Mouse (Mus musculus) G1E-ER4 (cell line): ENCODE measurements around the gene Fig4. TPM values are rescaled to one million over a fixed set of nuclear protein-coding genes. Genes with fewer than 3 reads are reported as not detected.

Source experiments
- GATA1 ChIP-seq: IDR thresholded peaks from one replicate; pipeline ENCODE4 v1.8.0; 2012; ENCODE audit warnings: low read length, inconsistent platforms
- polyA plus RNA-seq: library from polyadenylated mRNA; stranded (reverse); fragments of >175 nt; gene quantifications from 2 replicates; pipeline ENCODE4 v1.2.3, GENCODE M21; 2012

The Fig4 gene
- polyA plus RNA-seq, 1 experiment: 4.7 TPM

DNA sequence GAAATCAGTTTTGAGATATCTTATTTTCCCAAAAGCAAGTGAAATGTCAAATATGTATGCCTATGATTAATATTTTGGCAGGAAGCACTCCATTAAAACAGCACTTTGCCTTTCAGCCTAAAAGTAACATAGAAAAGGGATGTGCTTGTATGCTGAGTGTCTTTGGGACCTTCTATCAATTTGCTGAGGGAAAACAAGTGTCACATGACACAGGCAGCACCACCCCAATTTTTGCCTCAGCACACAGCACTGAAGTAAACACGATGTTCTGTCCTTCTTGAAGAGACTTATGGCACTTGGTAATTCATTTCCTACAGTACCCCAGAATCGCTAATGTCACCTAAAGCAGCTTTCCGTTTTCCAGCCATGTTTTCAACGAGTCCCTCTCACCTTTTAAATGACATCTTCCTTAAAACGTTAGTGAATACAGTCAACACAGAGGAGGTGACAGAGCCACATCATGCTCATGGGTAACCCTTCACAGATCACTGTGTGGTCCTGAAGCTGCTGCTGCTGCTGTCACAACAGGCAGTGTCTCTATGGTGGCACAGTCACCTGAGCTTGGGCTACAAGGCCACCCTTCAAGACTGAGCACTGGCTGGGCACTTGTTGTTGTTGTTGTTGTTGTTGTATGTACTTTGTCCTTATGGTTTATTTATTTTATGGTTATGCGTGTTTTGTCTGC is 61.4 kb downstream of the Fig4 start:
- TF ChIP-seq GATA1: no peak

DNA sequence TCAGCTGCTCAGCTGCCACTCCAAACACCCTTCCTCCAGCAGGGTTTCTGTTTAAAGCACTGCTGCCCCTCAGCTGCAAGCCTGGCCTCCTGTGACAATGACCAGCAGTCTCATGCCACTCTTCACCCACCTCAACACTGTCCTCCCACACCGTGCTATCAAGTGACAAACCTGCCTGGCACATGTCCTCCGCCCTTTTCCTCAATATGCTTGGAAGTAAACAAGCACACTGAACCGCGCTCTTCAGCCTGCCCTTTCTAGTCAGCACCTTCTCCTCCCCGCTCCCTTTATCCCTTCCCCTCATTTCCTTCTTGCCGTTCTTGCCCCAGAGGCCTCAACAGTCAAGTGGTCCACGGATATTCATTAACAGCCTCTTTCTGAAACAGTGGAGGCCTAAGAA is 62.0 kb downstream of the Fig4 start:
- no peak for TF ChIP-seq GATA1

DNA sequence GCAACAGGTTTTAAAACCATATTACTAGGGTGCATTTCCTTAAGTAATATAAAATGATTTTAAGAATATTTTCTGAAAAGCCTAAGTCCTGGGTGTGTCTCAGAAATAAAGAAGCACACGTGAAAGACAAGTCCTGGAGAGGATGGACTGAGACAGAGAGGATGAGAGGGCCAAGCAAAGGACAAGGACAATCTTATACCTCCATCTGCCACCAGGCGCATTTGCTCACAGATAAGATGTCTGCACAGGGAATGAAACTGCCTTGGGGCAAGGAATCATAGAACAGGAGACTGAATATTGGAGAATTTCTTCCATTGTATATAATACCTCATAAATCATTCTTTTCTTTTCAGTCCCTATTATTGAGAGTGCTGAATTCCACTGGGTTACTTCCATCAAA is 67.0 kb downstream of the Fig4 start:
- no peak for TF ChIP-seq GATA1

DNA sequence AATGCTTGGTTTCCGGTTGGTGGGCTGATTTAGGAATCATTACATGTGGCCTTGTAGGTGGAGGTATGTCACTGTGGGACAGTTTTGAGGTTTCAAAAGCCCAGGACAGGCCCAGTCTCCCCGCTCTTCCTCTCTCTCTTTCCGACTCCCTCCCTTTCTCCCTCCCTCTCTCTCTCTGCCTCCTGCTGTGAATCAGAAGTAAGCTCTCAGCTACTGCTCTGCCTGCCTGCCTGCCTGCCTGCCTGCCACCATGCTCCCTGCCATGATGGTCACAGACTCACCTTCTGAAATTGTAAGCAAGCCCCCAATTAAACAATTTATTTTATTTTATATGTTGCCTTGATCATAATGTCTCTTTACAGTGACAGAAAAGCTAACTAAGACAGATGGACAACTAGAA is 67.5 kb downstream of the Fig4 start:
- no peak for TF ChIP-seq GATA1

DNA sequence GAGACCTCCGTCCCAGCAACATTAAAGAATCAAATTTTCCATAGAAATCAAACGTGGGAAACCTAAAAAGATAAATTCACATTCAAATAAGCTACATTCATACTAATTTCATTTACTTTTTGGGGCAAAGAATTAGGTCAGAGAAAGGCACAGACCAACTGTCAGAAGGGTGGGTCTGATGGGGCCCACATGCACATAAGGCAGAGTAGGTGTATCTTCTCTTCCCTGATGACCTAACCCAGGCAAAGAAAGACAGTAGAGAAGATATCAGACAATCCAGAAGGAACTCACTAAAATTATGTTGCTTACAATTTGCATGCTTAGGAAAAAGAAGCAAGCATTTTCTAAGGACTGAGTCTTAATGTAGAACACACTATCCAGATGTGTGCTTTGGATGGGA is 67.9 kb downstream of the Fig4 start:
- no peak for TF ChIP-seq GATA1

DNA sequence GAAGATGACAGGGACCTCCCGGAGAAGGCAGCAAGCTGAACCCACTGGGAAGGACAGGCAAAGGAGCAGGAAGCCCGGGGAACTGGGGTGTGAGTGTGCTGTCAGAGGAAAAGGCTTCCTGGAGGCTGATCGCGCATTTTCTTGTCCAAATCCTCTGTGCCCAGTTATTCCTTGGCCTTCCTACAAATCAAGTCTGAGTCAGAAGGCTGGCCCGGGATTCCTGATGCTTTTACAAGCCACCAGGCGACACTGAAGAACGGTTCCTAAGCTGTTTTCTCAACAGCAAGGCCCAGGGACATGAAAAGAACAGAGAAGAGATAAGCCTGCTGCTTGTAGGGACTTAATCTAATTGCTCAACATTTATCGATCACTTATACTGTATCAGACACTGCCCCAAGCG is 68.5 kb downstream of the Fig4 start:
- TF ChIP-seq GATA1: no peak

DNA sequence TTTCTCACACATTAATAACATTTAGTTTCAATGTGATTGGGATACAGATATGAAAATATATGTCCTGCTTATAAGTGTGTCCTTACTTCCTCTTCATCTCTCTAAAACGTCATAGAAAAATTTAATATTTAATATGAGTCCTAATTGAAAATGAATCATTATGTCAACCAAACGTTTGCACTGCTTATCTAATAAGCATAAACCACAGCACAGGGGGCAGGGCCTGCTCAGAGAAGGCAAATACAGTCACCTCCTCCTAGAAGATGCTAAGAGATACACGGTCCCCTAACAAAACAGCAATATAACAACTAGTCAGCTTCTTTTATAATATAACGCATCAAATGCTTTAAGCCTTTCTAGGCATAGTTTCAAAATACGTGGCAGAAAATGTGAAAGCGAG is 69.9 kb downstream of the Fig4 start:
- TF ChIP-seq GATA1: no peak

DNA sequence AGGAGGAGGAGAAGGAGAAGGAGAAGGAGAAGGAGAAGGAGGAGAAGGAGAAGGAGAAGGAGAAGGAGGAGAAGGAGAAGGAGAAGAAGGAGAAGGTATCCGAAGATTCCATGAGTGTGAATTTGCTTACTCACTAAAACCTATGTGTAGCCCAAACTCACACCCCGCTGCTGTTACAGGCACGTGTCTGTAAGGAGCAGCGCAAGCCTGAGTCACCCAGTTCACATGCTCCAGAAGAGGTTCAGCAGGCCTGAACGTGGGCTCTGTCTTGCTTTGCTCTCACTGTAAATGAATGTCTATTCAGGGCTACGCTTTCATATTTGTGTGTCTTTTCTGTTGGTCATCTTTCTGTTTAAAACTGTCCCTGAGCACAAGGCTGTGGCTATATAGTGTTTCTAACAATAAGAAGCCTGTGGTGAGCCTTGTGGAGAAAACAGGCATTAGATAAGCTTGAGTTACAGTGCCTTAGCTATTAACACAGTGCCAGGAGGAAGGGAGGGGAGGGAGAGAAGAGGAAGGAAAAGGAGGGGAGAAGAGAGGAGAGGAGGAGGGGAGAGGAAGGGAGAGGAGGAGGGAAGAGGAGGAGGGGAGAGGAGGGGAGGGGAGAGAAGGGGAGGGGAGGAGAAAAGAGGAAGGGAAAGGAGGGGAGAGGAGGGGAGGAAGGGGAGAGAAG is 71.8 kb downstream of the Fig4 start:
- no peak for TF ChIP-seq GATA1

DNA sequence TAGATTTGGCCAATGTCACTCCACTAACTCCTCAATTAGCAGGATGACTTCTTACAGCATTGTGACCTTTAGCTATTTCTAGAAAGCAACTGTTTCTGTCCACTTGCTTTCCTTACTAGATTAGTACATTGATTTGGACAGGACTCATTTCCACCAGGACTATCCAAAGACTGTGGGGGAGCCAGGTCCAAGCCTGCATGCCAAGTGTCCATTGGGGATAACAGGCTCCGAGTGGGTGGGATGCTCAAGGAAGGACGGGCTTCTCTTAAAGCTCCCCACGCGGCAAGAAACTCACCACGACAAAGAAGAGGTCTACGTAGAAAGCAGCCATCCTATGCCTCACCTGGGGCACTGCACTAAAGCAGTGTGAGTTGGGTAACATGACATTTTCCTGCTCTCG is 75.4 kb downstream of the Fig4 start:
- no peak for TF ChIP-seq GATA1

DNA sequence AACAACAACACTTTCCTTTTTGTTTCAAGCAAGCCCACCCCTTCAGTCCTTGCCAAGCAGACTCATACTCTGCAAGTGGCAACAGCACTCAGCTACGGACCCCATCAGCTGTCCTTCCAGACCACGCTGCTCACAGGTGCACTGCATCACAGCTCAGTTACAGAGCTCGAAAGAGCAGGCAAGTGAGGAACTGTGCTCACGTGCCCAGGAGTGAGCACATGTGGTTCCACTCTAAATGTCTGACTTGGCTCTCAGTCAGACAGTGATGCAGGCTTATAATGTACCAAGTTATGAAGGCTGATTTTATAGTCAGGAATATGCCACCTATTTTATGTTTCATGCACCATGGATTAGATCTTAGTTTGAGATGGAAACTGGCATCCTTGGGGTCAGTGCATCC is 79.6 kb downstream of the Fig4 start:
- TF ChIP-seq GATA1: no peak

DNA sequence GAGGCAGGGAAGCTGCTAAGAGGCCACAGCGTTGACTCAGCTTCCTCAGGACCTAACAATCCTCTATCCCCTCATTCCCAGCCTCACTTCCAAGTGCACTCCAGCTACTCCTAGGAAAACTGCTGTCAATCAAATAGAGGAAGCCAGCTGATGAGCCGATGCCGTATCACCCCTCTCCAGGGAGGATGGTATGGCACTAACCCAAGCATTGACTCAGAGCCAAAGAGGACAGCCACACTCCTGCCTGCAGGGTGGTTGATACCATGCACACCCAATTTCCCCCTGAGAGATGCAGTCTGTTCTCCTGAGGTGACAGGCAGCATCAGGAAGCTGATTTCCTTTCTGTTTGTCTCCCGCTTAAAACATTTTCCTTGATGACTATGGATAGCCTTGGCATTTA is 81.9 kb downstream of the Fig4 start:
- TF ChIP-seq GATA1: no peak

DNA sequence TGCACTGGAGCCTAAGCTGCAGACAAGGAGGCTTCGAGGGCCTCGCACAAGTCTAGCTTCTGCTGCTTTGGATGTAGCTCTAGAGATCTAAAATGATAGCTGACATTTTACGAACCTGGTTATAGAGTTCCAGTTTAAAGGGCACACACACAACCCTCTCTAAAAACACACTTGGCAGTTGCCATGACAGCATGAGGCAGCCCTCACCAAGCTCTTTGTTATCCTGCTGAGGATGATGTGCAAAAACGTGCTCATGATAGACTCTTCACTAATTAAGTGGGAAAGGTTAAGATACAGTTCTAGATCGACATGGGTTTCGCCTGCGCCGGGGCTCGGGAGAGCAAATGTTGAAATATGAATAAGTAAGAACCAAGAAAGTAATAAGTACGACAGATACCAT is 84.2 kb downstream of the Fig4 start:
- TF ChIP-seq GATA1: no peak

DNA sequence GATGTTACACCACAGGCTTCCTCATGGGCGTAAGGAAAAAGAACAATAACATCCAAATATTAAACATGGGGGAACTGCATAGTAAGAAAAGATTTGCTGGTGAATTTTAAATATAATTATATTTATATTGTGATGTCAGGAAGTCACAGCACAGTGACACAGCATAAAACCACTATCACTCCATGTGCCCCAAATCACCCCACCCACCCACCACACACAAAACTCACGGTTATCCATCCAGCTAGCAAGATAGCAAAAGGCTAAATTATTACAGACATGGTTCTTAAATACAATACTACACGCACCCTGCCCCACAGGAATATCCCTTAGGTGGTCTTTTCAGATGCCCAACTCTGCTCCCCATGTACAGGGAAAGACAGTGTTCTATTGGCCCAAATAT is 89.0 kb downstream of the Fig4 start:
- TF ChIP-seq GATA1: no peak

DNA sequence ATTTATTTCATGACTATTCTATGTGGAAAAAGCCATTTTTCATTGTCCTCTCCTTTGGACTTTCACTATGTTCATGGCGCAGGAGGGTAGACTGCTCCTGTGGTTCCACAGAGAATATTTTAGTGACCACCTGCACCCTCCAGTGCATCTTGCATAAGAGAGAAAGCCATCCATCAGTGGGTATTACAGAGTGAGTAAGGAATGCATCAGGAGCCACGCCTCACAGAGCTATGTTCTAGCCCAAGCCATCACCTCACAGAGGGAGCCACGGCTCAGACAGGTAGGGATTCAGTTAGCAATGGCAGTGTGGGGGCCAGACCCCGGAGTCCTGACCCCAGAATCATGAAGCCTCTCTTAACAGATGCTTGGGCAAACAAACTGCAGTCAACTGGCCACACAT is 93.5 kb downstream of the Fig4 start:
- no peak for TF ChIP-seq GATA1

DNA sequence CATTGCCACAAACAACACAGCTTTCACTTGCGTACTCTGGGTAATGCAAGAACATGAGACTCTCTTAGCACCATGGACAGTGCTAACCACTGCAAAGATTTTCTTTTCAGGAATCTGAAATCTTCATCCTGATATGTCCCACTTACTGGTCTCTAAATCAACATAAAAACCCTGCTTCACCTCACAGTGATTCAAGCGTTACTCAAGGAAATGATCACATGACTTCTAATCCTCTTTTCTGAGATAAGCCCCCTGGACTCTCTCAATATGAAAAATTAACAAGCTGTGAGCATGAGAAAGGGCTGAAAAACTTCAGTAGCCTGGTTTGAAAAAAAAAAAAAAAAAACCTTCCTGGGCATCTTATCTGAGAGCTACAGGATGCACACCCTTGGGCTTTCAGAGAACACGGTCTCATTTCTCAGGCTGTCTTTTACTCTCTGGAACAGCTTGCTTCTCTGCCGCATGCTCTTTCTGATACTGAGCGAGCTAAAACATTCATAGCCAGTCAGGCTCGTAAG is 94.1 kb downstream of the Fig4 start:
- TF ChIP-seq GATA1: peak; percentile 13

DNA sequence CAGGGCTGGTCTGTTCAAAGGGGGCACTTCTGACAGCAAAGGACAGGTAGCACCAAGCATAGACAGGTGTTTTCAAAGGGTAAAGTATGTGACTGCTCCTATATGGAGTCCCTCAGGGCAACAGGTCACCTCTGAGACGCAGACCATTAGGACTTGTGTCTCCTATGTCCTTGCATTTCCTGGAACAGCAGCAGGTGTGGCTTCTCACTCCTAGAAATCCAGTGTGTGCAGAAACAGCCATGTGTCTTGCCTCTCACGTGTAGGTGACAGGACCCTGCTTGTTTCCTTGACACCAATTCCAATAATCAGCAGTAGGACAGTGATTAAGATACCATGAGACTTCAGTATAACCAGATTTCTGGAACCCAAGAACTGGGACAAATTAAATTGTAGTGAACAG is 97.4 kb downstream of the Fig4 start:
- no peak for TF ChIP-seq GATA1

DNA sequence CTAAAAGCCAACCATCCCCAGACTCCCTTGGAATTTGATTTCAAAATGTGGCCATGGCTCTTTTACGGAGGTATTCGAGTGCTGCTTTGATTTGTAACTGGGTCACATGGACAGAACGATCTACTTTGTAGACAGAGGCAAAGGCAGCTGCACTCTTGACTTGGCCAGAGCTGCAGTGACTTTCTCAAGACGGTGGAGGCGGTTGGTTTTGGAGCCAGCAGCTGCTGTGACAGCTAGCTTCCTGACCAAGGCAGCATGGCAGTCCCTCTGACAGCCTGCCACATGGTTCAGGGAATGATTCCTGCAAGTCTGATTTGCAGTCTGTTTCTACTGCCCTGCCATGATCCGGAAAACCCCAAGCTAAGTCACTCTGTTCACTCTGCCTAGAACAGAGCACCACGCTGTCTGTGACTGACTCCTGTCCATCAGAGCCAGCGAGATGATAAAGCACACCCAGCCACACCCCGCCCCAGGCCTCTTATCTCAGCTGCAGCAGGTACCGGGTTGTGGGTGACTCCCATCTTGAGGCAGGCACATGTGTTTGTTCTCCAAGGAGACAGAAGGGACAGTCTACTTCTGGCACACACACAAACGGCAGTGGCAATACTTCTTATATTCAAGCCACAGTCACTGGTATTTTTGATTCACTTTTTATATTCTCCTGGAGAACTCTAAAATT is 98.3 kb downstream of the Fig4 start:
- peak; percentile 88 for TF ChIP-seq GATA1
